Mouse (Mus musculus) ES-Bruce4 (cell line): Measurements from ENCODE around the gene Isg20l2. TPM values are rescaled to one million over a fixed set of nuclear protein-coding genes. Genes with fewer than 3 reads are reported as not detected.
"Not testable (repeated sequence)": the region's sequence is repeated elsewhere in the genome, so short reads cannot be mapped to it uniquely, and the experiment has no call there.

Source experiments
- H3K27ac ChIP-seq: 2 replicates; pipeline ENCODE4 v1.5.1; 2012; ENCODE audit warnings: low read length, inconsistent platforms; ENCODE audit not compliant: insufficient read depth
- H3K27me3 ChIP-seq: 2 replicates; pipeline ENCODE4 v1.6.1; 2012; ENCODE audit warnings: mild to moderate bottlenecking, low read length, inconsistent platforms; ENCODE audit not compliant: control insufficient read depth, poor library complexity, insufficient read depth, severe bottlenecking
- H3K36me3 ChIP-seq: 2 replicates; pipeline ENCODE4 v1.6.1; 2012; ENCODE audit warnings: inconsistent platforms, mild to moderate bottlenecking, low read length, moderate library complexity; ENCODE audit not compliant: control insufficient read depth, poor library complexity, insufficient read depth, severe bottlenecking
- H3K4me1 ChIP-seq: one replicate; pipeline ENCODE4 v1.8.1; 2011; ENCODE audit warnings: low read length; ENCODE audit not compliant: control insufficient read depth, insufficient read depth
- H3K4me3 ChIP-seq: 2 replicates; pipeline ENCODE4 v1.5.1; 2011; ENCODE audit warnings: low read depth, mild to moderate bottlenecking, low read length
- H3K9ac ChIP-seq: 2 replicates; pipeline ENCODE4 v1.6.1; 2012; ENCODE audit warnings: low read depth, mild to moderate bottlenecking, inconsistent platforms; ENCODE audit not compliant: poor library complexity, severe bottlenecking
- H3K9me3 ChIP-seq: replicated peaks from 2 replicates; pipeline ENCODE4 v1.6.1; 2012; ENCODE audit warnings: mild to moderate bottlenecking, low read length, inconsistent platforms; ENCODE audit not compliant: control insufficient read depth, poor library complexity, insufficient read depth, severe bottlenecking
- CTCF ChIP-seq: IDR thresholded peaks from one replicate; pipeline ENCODE4 v1.8.1; 2011; ENCODE audit warnings: low read depth, low read length
- EP300 ChIP-seq: IDR thresholded peaks from 2 replicates; pipeline ENCODE4 v1.6.1; 2011; ENCODE audit warnings: low read depth, low read length; ENCODE audit not compliant: insufficient read depth
- POLR2A ChIP-seq: IDR thresholded peaks from one replicate; pipeline ENCODE4 v1.8.1; 2011; ENCODE audit warnings: low read length; ENCODE audit not compliant: insufficient read depth
- polyA plus RNA-seq: library from polyadenylated mRNA; stranded (reverse); fragments of >200 nt; gene quantifications from 2 replicates; pipeline ENCODE4 v1.2.4, GENCODE M21; 2011; ENCODE audit warnings: low read depth; ENCODE audit not compliant: missing spikeins, insufficient read depth, insufficient read length

Gene Isg20l2
- polyA plus RNA-seq, 1 experiment: 64.3 TPM

- Histone ChIP-seq H3K36me3 (no peaks in the 10 kb centered on the region), H3K9ac (no peak overlapping the region), H3K27ac (no peak overlapping the region), H3K4me3 (no peak overlapping the region), H3K9me3 (no peaks in the 10 kb centered on the region), H3K4me1 (no peaks in the 10 kb centered on the region), H3K27me3 (no peaks in the 10 kb centered on the region)
- TF ChIP-seq POLR2A: no peak
- no peak for TF ChIP-seq CTCF
- TF ChIP-seq EP300: no peak
Observed at GRCm38 (mm10) chr3:87901036-87901624, 29.0 kb upstream of the Isg20l2 start.

DNA sequence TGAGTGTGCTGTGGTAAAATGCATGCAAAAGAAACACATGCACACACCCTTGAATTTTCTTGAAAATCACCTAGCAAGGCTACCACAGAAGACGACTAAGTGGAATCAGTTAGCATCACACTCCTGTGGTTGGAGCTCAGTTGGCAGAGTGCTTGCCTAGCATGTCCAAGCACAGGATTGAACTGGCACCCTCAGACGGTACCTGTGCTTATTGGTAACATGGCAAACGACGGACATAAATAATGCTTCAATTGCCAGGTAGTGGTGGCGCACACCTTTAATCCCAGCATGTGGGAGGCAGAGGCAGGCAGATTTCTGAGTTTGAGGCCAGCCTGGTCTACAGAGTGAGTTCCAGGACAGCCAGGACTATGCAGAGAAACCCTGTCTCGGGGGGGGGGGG, 28.2 kb upstream of the Isg20l2 start:
- H3K4me3 ChIP-seq, H3K9ac ChIP-seq, H3K9me3 ChIP-seq, H3K4me1 ChIP-seq, H3K27me3 ChIP-seq, H3K27ac ChIP-seq, H3K36me3 ChIP-seq: not testable (repeated sequence)

- Histone ChIP-seq H3K27me3 (no peaks in the 10 kb centered on the region), H3K27ac (no peak overlapping the region), H3K9me3 (no peaks in the 10 kb centered on the region), H3K4me1 (no peaks in the 10 kb centered on the region), H3K4me3 (no peak overlapping the region), H3K9ac (peak overlapping the region; percentile 24; the same call in 1 of the 2 replicates), H3K36me3 (no peaks in the 10 kb centered on the region)
- TF ChIP-seq POLR2A (no peak), EP300 (no peak), CTCF (no peak)
Observed at GRCm38 (mm10) chr3:87903821-87904220, 26.3 kb upstream of the Isg20l2 start.

GRCm38 (mm10) chr3:87905880-87906485, 24.1 kb upstream of the Isg20l2 start, which contains the start of gene Hdgf:
TSS of gene Hdgf (plus strand) at chr3:87906321.
- Histone ChIP-seq H3K27me3 (no peaks in the 10 kb centered on the region), H3K9ac (peak within 1 kb of the TSS; percentile 97), H3K27ac (peak within 1 kb of the TSS; percentile 95), H3K36me3 (no peaks in the 10 kb centered on the region), H3K4me1 (no peaks in the 10 kb centered on the region), H3K4me3 (peak within 1 kb of the TSS; percentile 86), H3K9me3 (no peaks in the 10 kb centered on the region)
- no peak for TF ChIP-seq EP300
- TF ChIP-seq POLR2A: peak; percentile 25
- TF ChIP-seq CTCF: no peak

GRCm38 (mm10) chr3:87906601-87906980, 23.5 kb upstream of the Isg20l2 start:
- H3K27me3 ChIP-seq: no peaks in the 10 kb centered on the region
- H3K27ac ChIP-seq: peak overlapping the region; percentile 95; the same call in 1 of the 2 replicates
- TF ChIP-seq EP300 (no peak), CTCF (no peak), POLR2A (no peak)
- H3K9me3 ChIP-seq: no peaks in the 10 kb centered on the region
- peak overlapping the region; percentile 86 for H3K4me3 ChIP-seq
- H3K36me3 ChIP-seq: no peaks in the 10 kb centered on the region
- no peaks in the 10 kb centered on the region for H3K4me1 ChIP-seq
- peak overlapping the region; percentile 97 for H3K9ac ChIP-seq

DNA sequence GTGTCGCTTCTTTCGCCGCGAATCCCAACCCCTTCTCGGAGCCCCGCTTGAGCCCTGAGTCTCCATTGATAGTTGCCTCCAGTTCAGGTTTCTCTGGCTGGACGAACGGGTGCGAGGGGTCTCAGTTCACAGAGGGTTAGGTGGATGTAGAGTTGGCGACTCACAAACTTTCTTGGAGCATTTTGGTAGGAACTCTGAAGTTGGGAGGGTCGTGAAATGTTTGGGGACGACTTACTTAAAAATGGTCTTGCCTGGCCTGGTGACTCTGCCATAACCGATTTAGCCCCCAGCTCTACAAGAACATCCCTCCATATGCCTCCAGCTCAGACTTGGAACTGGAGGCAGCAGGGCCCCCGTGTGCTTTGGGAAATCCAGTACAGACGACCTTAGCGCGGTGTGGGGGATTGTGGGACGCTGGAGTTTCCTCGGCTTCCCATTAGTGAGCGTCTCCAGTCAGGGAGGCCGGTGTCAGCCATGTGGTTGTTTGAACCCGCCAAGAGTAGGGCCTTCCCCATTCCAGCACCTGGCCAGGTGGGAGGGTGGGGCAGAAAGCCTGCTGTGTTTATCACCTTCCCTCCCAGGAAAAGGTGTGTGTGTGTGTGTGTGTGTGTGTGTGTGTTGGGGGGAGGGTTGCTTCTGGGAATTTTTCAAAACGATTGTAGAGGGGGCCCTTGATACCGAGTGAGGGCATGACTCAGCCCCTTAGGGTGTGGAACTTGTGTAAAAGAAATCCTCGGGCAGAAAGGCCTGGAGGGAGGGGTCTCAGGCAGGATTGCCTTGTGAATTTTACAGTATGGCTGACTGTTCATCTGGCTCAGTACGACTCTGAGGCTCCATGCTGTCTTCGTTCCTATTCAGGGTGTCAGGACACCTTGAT, 22.9 kb upstream of the Isg20l2 start:
- H3K4me1 ChIP-seq: no peaks in the 10 kb centered on the region
- no peaks in the 10 kb centered on the region for H3K36me3 ChIP-seq
- H3K27me3 ChIP-seq: no peaks in the 10 kb centered on the region
- no peaks in the 10 kb centered on the region for H3K9me3 ChIP-seq
- TF ChIP-seq EP300 (peak; percentile 74), CTCF (no peak), POLR2A (peak; percentile 31)
- H3K4me3 ChIP-seq: peak overlapping the region; percentile 86
- peak overlapping the region; percentile 95 for H3K27ac ChIP-seq
- H3K9ac ChIP-seq: peak overlapping the region; percentile 97
